Mouse (Mus musculus) kidney, adult 2 months (tissue): Measurements from ENCODE around the gene Spata3.
"Not testable (repeated sequence)": the region's sequence is repeated elsewhere in the genome, so short reads cannot be mapped to it uniquely, and the experiment has no call there.

Experiments
- CTCF ChIP-seq: fragments of 200-500 bp; conservative IDR thresholded peaks from 2 replicates; pipeline ENCODE4 v1.5.1; 2011; ENCODE audit warnings: low read depth, mild to moderate bottlenecking, control low read depth, low read length, moderate library complexity, mixed read lengths; ENCODE audit not compliant: insufficient read depth, insufficient read length
- POLR2A ChIP-seq: fragments of 200-500 bp; IDR thresholded peaks from one replicate; pipeline ENCODE4 v1.6.1; 2011; ENCODE audit warnings: low read depth, low read length, control low read depth

DNA sequence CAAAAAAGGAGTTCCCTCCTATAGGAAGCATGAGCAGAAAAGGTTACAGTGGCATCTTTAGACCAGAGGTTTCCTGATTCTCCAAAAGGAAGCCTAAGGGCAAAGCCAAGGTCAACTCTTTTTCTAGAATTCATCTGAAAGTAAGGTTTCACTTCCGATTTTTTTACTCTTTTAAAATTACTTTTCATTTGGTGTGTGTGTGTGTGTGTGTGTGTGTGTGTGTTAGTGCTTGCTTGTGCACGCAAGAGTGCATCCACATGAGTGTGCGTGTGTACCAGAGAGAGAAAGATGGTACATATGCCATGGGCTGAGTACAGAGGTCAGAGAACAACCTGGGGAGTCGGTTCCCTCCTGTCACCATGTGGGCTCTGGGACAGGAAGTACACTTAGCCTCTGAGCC lies 27.7 kb upstream of the Spata3 start:
- TF ChIP-seq CTCF, POLR2A: not testable (repeated sequence)
